Mouse (Mus musculus) 3T3-L1 (cell line): ENCODE data around the gene P4hb.
"Not testable (repeated sequence)": the region's sequence is repeated elsewhere in the genome, so short reads cannot be mapped to it uniquely, and the experiment has no call there.

ENCODE experiments used
- DNase-seq: peaks from one replicate; pipeline ENCODE4 v3.0.0-alpha.2; 2015; ENCODE audit warnings: low read depth, low spot score

The P4hb gene

GRCm38 (mm10) chr11:120598283-120598989, 25.4 kb upstream of the P4hb start, which contains the start of the genes Alyref and Anapc11:
Gene Alyref (minus strand): TSS chr11:120598365.
Gene Anapc11 (plus strand): TSS chr11:120598421.
- DNase-seq, result peak; percentile 92

- peak; percentile 41 for DNase-seq
Measured at GRCm38 (mm10) chr11:120597240-120598235, 24.5 kb upstream of the P4hb start.

GRCm38 (mm10) chr11:120588531-120588930, 15.5 kb upstream of the P4hb start:
- DNase-seq, result no peak

- no peak for DNase-seq
Measured at GRCm38 (mm10) chr11:120583937-120584336, 10.9 kb upstream of the P4hb start.

GRCm38 (mm10) chr11:120582982-120583293, 9.9 kb upstream of the P4hb start:
- DNase-seq, result not testable (repeated sequence)

GRCm38 (mm10) chr11:120582268-120582981, 9.4 kb upstream of the P4hb start:
- peak; percentile 67 for DNase-seq

- DNase-seq, result peak; percentile 74
Measured at GRCm38 (mm10) chr11:120581490-120582267, 8.6 kb upstream of the P4hb start, which contains the start of gene Arhgdia. Gene Arhgdia (minus strand): TSS chr11:120581624.

GRCm38 (mm10) chr11:120580871-120581331, 7.8 kb upstream of the P4hb start:
- DNase-seq, result peak; percentile 50

GRCm38 (mm10) chr11:120580190-120580589, 7.1 kb upstream of the P4hb start:
- no peak for DNase-seq

GRCm38 (mm10) chr11:120579316-120580107, 6.5 kb upstream of the P4hb start:
- peak; percentile 82 for DNase-seq

GRCm38 (mm10) chr11:120578694-120579243, 5.7 kb upstream of the P4hb start:
- DNase-seq, result no peak

- DNase-seq, result no peak
Measured at GRCm38 (mm10) chr11:120578024-120578693, 5.1 kb upstream of the P4hb start.

GRCm38 (mm10) chr11:120577211-120578023, 4.4 kb upstream of the P4hb start:
- DNase-seq, result peak; percentile 68

GRCm38 (mm10) chr11:120576365-120576981, 3.4 kb upstream of the P4hb start:
- no peak for DNase-seq

- DNase-seq, result no peak
Measured at GRCm38 (mm10) chr11:120575940-120576339, 2.9 kb upstream of the P4hb start.

GRCm38 (mm10) chr11:120575046-120575445, 2.0 kb upstream of the P4hb start:
- no peak for DNase-seq

GRCm38 (mm10) chr11:120574278-120574600, 1.2 kb upstream of the P4hb start:
- DNase-seq, result peak; percentile 37
